8 mouse cellular contexts compared by ENCODE assay signal in genomic region chr10:80604001-80604509, GRCm38 (mm10). TPM values are rescaled to one million over a fixed set of nuclear protein-coding genes. Genes with fewer than 3 reads are reported as not detected.
A peak's percentile ranks its signal among the peaks of the same experiment; 100 is the strongest.
DNase-seq lines count a peak whose midpoint lies in the region; ATAC-seq and TF ChIP-seq lines count a peak whose summit lies in the region.

No protein-coding gene starts in this region.

- no peak overlapping the region for H3K27ac ChIP-seq in limb, embryonic 11.5 days (replicated peaks; ENCODE audit: low read depth, low read length)
- peak overlapping the region; percentile 97 for H3K27ac ChIP-seq in small intestine, adult 2 months (ENCODE audit: insufficient read depth, low read depth, low read length)

- peaks cover 14% of the 10 kb centered on the region for H3K36me3 ChIP-seq in limb, embryonic 11.5 days (ENCODE audit: control insufficient read depth, insufficient read depth, low read length)
- H3K36me3 ChIP-seq in small intestine, adult 2 months (ENCODE audit: control insufficient read depth, insufficient read depth, low read length), result peaks cover 13% of the 10 kb centered on the region

- DNase-seq in CD4-positive, CD25-positive, alpha-beta regulatory T cell, adult 2 months (ENCODE audit: low read depth, low spot score), result peak; percentile 49
- DNase-seq in spleen, adult 12 weeks (ENCODE audit: low spot score), result peak; percentile 56
- DNase-seq in spleen, adult 18-20 months, result no peak
- no peak for DNase-seq in limb, embryonic 11.5 days (ENCODE audit: low spot score)
- DNase-seq in embryo, embryonic 11 days, result no peak
- no peak for DNase-seq in gastrocnemius, adult 8-10 months (ENCODE audit: low spot score in 2 of 2)

- TF ChIP-seq CTCF in small intestine, adult 2 months (IDR thresholded peaks at IDR 0.05; ENCODE audit: extremely low read depth, insufficient read length, insufficient replicate concordance, low read depth, low read length), result no peak

- no peaks in the 10 kb centered on the region for H3K27me3 ChIP-seq in limb, embryonic 11.5 days (ENCODE audit: control insufficient read depth, insufficient read depth, low read length)
- H3K27me3 ChIP-seq in small intestine, adult 2 months (ENCODE audit: control insufficient read depth, insufficient read depth, low read length), result no peaks in the 10 kb centered on the region

- no peak for TF ChIP-seq POLR2A in small intestine, adult 2 months (IDR thresholded peaks at IDR 0.05; ENCODE audit: low read depth, low read length)

- no peak for ATAC-seq in CD4-positive, CD25-positive, alpha-beta regulatory T cell, adult 4 months
- ATAC-seq in limb, embryonic 11.5 days (ENCODE audit: insufficient number of reproducible peaks, low FRiP score, low TSS enrichment, low read depth), result no peak

- WGBS in limb, embryonic 11.5 days, result 86% methylated on average over 7 of the region's 7 CpGs
- 33% methylated on average over 7 of the region's 7 CpGs for WGBS in small intestine, adult 2 months

- peak overlapping the region; percentile 53; the same call in 1 of the 2 replicates for H3K9ac ChIP-seq in limb, embryonic 11.5 days (ENCODE audit: low read length)

- H3K9me3 ChIP-seq in limb, embryonic 11.5 days (ENCODE audit: control insufficient read depth, low read length), result no peaks in the 10 kb centered on the region

- H3K4me1 ChIP-seq in limb, embryonic 11.5 days (ENCODE audit: control insufficient read depth, insufficient read depth, low read length), result peaks cover 11% of the 10 kb centered on the region
- H3K4me1 ChIP-seq in small intestine, adult 2 months (ENCODE audit: control insufficient read depth, insufficient read depth, insufficient read length, low read length), result peaks cover 39% of the 10 kb centered on the region

- peak overlapping the region; percentile 71 for H3K4me3 ChIP-seq in limb, embryonic 11.5 days (ENCODE audit: low read depth, low read length)
- peak overlapping the region; percentile 82 for H3K4me3 ChIP-seq in small intestine, adult 2 months (ENCODE audit: low read depth, low read length)

- H3K4me2 ChIP-seq in limb, embryonic 11.5 days (ENCODE audit: low read depth, severe bottlenecking), result peak overlapping the region; percentile 90; the same call in 1 of the 2 replicates

RNA-seq across cellular contexts. Expression of gene Adat3, which starts 1.4 kb away (rescaled TPM):
- 1 to 10 TPM; 1.7 to 3.6 TPM for polyA plus RNA-seq in CD4-positive, CD25-positive, alpha-beta regulatory T cell, adult 4 months (2017; shearing (Covaris generic))
- 9.7 and 9.8 TPM in 2 replicates for polyA plus RNA-seq in limb, embryonic 11.5 days (2014; fragmentation: Nextera tagmentation; extraction: Ambion mirVana)
- polyA plus RNA-seq in small intestine, adult 2 months (2012; rRNA removed), result 18.2 and 23.9 TPM in 2 replicates
- under 1 TPM in 3 of 4 experiments, not detected in 1; 0.29 to 0.43 (median 0.36) TPM for total RNA-seq in gastrocnemius, adult 8-10 months (2022)

RNA-seq across cellular contexts. Expression of gene Scamp4, which starts 1.4 kb away (rescaled TPM):
- polyA plus RNA-seq in CD4-positive, CD25-positive, alpha-beta regulatory T cell, adult 4 months (2017; shearing (Covaris generic)), result 100 to 1,000 TPM in 1 of 2 experiments, 10 to 100 TPM in 1; 98.1 to 145 TPM
- 68.8 and 73.0 TPM in 2 replicates for polyA plus RNA-seq in limb, embryonic 11.5 days (2014; fragmentation: Nextera tagmentation; extraction: Ambion mirVana)
- polyA plus RNA-seq in small intestine, adult 2 months (2012; rRNA removed), result 84.0 and 130 TPM in 2 replicates
- 10 to 100 TPM; 17.4 to 21.2 (median 19.2) TPM for total RNA-seq in gastrocnemius, adult 8-10 months (2022)

RNA-seq across cellular contexts. Expression of gene Gm49322, which starts 1.8 kb away (rescaled TPM):
- 10 to 100 TPM; 11.1 to 13.6 TPM for polyA plus RNA-seq in CD4-positive, CD25-positive, alpha-beta regulatory T cell, adult 4 months (2017; shearing (Covaris generic))
- polyA plus RNA-seq in limb, embryonic 11.5 days (2014; fragmentation: Nextera tagmentation; extraction: Ambion mirVana), result 2.1 and 2.6 TPM in 2 replicates
- polyA plus RNA-seq in small intestine, adult 2 months (2012; rRNA removed), result 1.3 and 2.2 TPM in 2 replicates
- total RNA-seq in gastrocnemius, adult 8-10 months (2022), result under 1 TPM in 2 of 4 experiments, not detected in 2; 0.20 to 0.24 TPM

RNA-seq across cellular contexts. Expression of gene Abhd17a, which starts 13.9 kb away (rescaled TPM):
- polyA plus RNA-seq in CD4-positive, CD25-positive, alpha-beta regulatory T cell, adult 4 months (2017; shearing (Covaris generic)), result 1 to 10 TPM; 2.3 to 9.7 TPM
- 114 and 121 TPM in 2 replicates for polyA plus RNA-seq in limb, embryonic 11.5 days (2014; fragmentation: Nextera tagmentation; extraction: Ambion mirVana)
- 381 and 644 TPM in 2 replicates for polyA plus RNA-seq in small intestine, adult 2 months (2012; rRNA removed)
- 10 to 100 TPM; 70.5 to 80.7 (median 77.3) TPM for total RNA-seq in gastrocnemius, adult 8-10 months (2022)

RNA-seq across cellular contexts. Expression of gene Csnk1g2, which starts 18.6 kb away (rescaled TPM):
- polyA plus RNA-seq in CD4-positive, CD25-positive, alpha-beta regulatory T cell, adult 4 months (2017; shearing (Covaris generic)), result 10 to 100 TPM in 1 of 2 experiments, 1 to 10 TPM in 1; 6.9 to 12.8 TPM
- 126 and 152 TPM in 2 replicates for polyA plus RNA-seq in limb, embryonic 11.5 days (2014; fragmentation: Nextera tagmentation; extraction: Ambion mirVana)
- polyA plus RNA-seq in small intestine, adult 2 months (2012; rRNA removed), result 115 and 266 TPM in 2 replicates
- 100 to 1,000 TPM; 124 to 147 (median 144) TPM for total RNA-seq in gastrocnemius, adult 8-10 months (2022)

Comparison
In these comparisons a context has a peak if more than half of its experiments do, and no peak if none do; other contexts are left out.
1. DNase-seq: peak in CD4-positive, CD25-positive, alpha-beta regulatory T cell, adult 2 months (single experiment) and spleen, adult 12 weeks (single experiment); none in spleen, adult 18-20 months (0 of 2), limb, embryonic 11.5 days (single experiment), embryo, embryonic 11 days (single experiment) and gastrocnemius, adult 8-10 months (0 of 2).